Mouse (Mus musculus) gastrocnemius, adult 8-10 months (tissue): Measurements from ENCODE around the gene Gtf2f1. TPM values are rescaled to one million over a fixed set of nuclear protein-coding genes. Genes with fewer than 3 reads are reported as not detected.
A peak's percentile ranks its signal among the peaks of the same experiment; 100 is the strongest.

Source experiments
- DNase-seq, 2 experiments: peaks; one replicate each; pipeline ENCODE4 v3.0.0; 2022; ENCODE audit warnings: low spot score in 2 of 2
- total RNA-seq, 4 experiments: library from RNA; stranded (reverse); gene quantifications; 2 replicates each; pipeline ENCODE4 v1.2.4; 2022

Gtf2f1 gene
- total RNA-seq, 4 experiments from 2014 or later, result 13.3 to 17.5 (median 15.5) TPM

DNA sequence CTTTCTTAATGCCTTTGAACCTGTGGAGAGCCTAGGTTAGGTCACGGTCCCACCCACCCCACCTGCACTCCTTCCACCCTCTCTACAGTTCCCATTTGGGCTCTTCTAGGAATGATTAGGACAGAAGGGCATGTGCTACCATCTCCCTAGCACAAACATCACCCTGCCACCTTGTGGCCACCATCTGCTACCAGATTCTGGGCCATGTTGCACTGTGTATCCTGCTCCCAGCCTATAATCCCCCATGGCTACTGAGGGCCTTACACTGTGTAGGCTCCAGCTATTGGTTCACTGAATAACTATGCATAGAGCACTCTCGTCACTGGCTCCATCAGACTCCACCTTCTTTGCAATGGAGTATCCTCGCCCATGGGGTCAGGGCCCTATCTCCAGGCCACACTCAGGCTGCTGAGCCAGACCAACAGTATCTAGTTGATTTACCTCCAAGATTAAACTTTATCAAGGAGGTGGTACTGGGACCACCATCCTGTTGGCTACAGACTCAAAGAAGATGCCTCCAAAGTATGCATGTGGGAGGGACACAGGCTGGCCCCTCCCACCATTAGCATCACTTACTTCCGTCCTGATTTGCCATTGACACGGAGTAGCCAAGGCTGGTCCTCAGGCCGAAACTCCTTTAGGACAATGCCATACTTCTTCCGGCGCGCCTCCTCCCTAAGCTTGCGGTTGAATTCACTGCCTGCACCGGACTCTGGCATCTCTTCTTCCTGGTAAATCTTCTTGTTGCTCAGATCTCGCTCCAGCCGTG is 3.8 kb downstream of the Gtf2f1 start:
- no peak for DNase-seq

DNA sequence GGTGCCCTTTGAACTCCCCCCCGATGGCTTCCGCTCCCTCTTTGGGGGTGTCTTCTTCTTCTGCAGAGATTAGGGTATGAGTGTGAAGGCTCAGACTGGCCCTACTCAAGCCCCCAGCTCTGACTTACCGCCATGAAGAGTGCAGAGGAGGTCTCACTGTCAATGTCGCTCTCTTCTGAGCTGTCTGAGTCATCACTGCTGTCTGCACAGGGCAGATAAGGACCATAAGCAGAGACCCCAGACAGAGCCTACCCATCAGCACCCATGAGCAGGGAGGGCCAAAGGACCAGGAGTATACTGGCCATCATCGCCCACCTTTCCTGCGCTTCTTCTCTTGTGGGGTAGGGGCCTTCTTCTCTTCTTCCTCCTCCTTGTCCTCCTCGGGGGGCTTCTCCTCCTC is 7.1 kb downstream of the Gtf2f1 start:
- DNase-seq, result no peak

DNA sequence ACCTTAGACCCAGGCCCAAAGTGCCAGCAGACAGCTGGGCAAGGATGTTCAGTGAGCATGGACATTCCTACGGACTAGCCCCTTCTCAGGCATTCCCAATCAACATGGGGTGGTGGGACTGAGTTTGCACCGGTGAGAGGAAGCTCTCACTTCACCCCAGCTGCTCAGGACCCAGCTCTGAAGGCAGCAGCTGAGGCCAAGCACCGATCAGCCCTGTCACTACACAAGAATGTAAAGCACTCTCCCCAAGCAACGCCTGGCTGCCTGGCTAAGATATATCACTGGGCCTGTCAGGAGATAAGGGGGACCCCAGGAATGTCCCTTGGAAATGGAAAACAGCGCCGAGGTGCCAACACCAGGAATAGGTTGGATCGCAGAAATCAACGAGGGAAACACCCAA is 9.9 kb downstream of the Gtf2f1 start:
- DNase-seq, result no peak

DNA sequence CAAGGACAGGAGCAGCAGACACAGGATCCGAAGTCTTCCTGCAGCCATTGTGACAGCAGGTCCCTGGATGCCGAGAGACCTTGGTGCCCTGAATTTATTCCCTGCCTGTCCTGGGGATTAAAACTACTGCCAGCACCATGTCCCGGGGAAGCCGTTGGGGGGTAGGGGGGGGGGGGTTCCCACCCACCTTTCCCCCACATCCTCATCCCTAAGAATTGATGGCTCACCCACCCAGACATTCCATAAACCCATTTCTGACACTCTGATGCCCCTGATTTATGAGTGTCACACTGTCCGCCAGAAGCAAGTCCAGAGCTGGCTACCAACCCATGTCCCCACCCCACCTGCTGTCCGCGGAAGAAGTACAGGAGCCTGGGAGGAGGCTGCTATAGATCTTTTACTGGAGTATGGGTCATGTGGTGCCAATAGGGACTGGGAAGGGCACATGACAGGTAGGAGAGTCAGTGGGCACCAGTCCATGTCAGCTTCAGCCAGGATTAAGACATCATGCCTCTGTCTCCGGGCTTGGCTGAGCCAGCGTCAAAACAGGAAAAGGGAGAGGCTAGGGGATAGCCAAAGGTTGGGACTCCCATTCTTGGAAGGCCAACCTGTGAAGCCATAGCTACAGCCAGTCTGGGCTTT is 11.0 kb downstream of the Gtf2f1 start, which contains the start of gene Pspn:
Gene Pspn (minus strand): TSS at position 51 of the 642 bp plus-strand sequence.
- no peak for DNase-seq

DNA sequence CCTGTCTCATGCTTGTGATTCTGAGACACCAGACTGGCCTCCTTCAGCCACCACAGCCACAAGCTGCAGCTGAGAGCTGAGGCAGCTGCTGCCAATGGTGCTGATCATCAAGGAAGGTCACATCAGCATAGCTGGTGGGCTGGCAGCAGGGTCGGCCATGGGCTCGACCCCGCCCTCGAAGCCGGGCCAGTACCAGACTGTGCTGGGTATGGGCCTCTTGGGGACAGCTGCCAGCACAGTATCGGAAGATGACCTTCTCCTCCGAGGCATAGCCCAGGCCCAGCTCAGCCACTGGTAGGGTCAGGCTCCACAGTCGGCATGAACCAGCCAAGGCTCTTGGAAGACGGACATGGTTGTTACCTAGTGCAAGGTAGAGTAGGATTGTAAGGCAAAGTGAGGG is 11.7 kb downstream of the Gtf2f1 start:
- no peak for DNase-seq

DNA sequence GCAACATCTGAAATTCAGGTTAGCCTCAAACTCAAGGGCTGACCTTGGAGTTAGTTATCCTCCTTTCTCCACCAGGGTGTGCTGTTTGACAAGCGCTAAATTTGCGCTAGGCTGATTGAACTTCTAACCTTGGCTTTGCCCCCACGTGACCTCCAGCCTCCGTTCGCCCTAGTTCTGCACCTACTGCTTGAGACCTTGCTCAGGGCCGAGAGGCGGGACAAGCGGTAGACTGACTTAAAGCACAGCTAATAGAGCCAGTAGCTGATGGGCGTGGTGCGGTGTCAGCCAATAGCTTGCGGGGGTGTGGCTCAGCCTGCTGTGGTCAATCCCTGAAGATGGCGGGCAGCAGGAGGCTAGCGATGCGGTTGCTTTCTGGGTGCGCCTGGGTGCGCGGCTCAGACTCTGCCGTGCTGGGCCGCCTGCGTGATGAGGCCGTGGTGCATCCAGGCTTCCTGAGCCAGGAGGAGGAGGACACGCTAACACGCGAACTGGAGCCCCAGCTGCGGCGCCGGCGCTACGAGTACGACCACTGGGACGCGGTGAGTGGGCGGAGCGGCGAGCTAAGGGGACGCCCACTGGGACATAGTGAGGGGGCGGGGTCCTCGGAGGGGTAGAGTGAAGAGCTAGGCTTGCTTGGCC is 13.9 kb downstream of the Gtf2f1 start, which contains the start of gene Alkbh7:
Gene Alkbh7 (plus strand): TSS at position 311 of the 639 bp plus-strand sequence.
- DNase-seq, result peak; percentile 94 to 97

DNA sequence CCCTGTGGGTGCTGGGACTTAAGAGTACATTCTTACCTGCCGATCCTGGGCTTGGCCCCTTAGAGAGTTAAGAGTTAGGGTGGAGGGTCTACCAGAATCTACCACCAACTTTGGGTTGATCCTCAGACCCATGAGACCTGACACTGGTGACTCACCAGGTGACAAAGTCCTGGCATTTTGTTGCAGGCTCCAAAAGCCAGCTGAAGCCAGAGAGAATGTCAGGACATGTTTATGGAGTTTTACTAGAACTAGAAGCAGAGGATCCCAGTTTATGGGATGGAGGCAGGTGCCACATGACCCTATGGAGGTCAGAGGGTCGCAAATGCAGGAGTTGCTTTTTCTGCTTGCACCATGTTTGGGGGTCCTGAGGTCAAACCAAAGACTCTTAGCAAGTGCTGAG is 14.6 kb downstream of the Gtf2f1 start:
- no peak for DNase-seq

DNA sequence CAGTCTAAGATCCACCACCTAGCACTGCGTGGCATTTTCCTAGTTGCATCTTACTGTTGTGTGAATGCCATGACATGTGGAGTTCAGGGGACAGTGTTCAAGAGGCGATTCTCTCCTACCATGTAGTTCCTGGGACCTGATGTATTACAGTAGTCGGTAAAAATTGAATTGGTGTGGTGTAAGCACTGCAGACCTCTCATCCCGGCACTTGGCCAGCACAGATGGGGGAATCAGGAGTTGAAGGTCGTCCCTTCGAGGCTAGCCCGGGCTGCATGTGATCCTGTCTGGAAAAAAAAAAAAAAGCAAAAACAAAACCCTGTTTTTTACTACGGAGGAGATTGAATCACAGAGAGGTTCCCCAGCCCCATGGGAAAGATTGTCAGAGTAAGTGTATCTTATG is 16.0 kb downstream of the Gtf2f1 start:
- DNase-seq, result no peak

DNA sequence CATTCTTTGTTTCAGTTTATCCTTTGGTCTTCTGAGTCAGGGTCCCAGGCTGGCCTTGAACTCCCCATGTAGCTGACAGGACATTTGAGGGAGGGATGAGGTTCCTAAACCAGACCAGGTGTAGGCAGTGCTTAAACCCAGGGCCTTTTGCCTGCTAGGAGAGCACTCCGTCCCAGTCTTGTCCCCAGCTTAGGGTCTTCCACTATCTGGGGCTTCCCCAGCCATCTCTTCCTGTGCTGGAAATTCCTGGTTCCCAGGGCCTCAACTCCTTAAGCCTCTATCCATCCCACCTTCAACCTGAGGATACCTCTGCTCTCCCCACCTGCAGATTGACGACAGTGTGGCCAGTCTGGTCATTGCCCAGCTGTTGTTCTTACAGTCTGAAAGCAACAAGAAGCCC is 20.1 kb downstream of the Gtf2f1 start:
- DNase-seq, result no peak

DNA sequence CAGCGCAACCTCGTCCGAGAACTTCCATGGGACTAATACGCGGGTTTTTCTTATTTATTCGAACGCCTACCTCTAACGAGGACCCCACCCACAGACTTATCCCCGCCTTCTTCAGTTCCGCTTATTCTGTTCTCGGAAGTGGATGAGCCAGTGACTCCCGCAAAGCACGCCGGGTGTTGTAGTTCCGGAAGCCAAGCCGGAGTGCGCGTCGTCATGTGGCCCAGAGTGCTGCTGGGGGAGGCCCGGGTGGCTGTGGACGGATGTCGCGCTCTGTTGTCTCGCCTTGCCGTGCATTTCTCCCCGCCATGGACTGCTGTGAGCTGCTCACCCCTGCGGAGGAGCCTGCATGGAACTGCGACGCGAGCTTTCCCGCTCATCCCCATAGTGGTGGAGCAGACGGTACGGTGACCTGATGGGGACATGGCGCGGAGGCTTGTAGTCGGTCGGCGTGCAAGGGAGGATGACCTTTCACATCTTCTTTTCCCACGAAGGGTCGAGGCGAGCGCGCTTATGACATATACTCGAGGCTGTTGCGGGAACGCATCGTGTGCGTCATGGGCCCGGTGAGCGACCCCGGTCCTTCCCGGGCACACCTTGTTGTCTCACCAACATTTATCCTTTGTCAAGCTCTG is 20.9 kb downstream of the Gtf2f1 start, which contains the start of gene Clpp:
Gene Clpp (plus strand): TSS at position 191 of the 632 bp plus-strand sequence.
- DNase-seq, result peak; percentile 88 to 91

DNA sequence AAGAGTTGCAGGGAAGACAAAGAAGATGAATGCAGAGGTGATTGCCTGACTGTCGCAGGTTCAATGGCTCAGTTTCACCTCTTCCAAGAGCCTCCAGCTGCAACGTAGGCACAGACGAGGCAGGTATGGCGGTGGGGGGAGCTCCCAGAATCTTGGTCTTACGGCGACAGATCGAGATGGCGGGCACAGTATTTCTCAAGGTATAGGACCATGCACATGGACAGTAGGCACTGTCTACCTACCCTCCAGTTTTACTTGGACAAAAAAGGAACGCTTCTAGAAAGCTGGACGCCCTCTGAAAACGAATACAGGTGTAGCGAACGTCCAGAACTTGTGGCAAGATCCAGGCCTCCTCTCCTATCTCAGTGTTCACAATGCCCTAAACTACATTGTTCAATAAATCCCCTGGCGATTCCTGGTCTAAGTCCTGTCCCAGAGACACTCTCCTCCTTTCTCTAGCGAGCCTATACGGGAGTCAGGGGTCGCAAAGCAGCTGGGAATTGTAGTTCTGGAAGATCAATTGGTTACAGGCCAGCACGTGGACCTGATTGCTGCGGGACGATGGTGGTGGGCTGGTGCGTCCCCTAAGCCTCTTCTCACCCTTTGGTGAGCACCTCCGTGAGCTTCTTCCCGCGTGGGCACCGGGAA is 21.5 kb downstream of the Gtf2f1 start:
- no peak for DNase-seq

DNA sequence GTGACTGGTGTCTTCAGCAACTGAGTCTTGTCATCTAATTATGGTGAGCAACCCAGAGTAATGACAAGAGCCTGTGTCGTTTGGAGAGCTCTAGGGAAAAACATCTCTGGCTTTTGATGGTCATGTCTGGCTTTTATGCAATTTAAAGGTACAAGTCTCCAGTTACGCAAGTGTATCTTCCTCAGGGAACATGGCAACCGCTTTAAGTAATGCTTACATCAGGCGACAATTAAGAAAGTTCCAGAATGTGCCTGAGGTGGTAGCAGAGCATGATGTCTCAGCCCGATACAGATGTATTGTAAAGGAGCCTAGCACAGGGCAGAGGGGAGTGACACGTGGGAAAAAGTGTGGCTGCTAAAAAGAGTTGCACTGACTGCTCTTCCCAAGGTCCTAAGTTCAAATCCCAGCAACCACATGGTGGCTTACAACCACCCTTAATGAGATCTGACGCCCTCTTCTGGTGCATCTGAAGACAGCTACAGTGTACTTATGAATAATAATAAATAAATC is 22.1 kb downstream of the Gtf2f1 start:
- DNase-seq, result no peak

DNA sequence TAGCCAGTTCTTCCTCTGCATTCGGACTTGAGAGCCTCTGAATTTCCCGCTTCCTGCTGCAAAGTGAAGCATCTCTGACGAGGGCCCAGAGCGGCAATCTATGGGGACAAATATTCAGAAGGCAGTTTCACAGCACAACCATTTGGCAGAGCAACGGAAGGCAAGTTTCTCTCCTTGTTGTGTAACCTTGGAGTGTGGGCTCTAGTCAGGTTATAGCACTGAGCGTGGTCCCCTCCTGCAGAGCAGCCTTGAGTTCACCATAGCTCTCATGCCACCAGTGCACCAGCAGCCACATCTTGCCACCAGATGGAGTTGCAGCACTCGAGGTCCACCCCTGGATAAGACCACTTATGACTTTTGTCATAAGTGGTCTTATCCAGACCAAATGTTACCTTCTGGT is 22.6 kb downstream of the Gtf2f1 start:
- no peak for DNase-seq

DNA sequence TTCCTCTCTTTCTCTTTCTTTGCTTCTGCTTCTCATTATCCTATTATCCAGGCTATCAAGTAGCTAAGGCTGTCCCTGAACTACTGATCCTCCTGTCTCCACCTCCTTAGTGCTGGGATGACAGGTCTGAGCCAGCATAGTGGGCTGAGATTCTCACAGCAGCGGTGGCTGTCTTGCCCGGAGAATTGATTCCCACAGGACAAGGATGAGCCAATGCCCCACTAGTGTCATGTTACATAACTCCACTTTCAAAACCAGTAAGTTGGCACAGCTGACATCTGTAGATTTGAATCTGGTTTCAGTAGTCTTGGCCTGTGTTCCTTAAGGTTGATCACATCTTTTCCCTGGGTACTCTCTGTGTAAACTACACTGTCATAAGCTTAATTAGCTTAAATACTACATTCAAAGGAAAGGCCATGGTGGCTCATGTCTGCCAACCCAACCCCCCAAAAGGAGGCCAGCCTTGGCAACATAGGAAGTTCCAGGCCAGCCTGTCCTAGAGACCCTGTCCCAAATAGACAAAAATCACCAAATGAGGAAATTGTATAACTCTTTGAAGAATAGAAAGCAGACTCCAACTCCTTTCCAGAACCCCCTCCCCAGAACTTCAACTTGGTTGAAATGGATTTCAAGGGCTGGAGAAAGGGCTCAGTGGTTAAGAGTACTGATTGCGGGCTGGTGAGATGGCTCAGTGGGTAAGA is 24.8 kb downstream of the Gtf2f1 start:
- no peak for DNase-seq

DNA sequence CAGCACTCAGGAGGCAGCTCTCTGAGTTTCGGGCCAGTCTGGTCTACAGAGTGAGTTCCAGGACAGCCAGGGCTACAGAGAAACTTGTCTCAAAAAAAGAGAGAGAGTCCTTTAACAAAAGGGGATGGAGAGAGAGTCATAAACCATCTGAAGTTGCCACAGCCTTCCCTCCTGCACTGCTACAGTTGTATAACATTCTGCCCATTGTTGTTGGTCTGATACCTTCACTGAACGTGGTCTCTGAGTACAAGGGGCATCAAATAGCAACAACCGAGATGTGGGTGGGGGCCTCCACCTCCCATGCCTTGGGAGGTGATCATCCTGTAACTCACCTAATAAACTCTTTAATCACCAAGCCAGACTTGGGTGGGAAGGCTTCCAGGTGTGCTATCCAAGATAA is 25.4 kb downstream of the Gtf2f1 start:
- no peak for DNase-seq

DNA sequence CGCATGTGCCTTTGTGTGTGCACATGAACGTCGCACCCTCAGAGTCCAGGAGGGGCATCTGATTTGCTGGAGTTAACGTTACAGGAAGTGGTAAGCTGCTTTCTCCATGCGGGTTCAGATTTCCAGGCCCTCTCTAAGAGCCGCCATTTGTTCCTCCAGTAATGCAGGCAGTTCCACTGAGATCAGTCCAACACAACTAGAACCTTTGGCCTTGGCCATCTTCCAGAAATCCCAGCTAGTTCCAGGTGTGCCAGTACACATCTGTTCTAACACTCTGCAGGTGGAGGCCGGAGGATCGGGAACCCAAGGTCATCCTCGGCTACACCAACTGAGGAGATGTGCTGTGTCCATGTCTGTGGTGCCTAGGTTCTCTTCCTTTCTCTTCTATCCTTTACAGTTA is 26.2 kb downstream of the Gtf2f1 start:
- no peak for DNase-seq

DNA sequence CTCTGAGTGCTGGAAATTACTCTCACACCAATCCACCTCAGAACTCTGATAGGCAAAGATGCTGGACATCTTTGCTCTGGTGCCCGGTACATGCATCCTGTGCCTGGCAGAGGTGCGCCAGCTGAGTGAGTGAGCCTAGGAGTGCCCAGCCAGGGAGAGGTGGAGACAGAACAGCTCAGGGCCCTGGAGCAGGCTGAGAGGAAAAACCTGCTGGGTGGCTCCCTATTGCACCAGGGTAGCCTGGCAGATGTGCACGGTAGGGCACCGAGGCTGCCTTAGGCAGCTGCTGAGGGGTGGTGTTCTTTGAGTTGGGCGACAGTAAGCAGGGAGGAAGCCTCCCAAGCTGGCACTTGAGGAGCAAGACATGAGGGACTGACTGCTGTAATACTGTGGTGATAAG is 29.1 kb downstream of the Gtf2f1 start, which contains the start of gene Acer1:
Gene Acer1 (minus strand): TSS at position 114 of the 400 bp plus-strand sequence.
- DNase-seq, result no peak

DNA sequence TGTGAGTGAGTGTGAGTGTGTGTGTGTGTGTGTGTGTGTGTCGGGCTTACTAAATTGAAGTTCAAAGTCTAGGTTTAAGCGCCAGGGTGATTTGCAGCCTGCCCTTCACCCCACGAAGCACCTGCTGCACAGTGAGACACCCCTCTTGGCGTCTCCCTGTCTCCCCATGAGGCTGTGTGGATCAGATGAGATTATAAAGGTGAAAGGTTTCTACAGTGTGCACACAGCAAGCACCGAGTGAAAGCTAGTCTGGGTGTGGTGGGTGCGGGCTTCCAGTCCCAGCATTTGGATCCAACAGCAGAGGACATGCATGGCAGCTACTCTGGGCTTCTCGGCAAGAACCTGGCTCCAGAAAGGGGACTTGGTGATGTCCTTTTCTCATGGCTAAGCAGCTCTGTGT is 30.0 kb downstream of the Gtf2f1 start:
- DNase-seq, result no peak

DNA sequence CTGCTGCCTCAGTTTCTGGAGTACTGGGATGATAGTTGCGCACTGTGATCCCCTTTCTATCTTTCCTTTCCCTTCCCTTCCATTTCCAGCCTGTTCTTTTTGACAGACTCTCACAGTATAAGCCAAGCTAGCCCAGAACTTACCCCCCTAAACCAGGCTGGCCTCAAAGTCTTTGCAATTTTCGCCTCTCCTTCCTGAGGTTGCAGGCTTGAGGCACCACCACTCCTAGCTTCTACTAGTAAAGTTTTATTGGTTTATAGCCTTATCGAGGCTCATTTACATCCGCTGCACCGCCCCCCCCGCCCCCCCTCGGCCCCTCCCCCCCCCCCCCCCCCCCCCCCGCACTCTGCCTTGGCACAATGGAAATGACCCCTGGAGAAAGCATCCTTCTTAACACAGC is 31.6 kb downstream of the Gtf2f1 start:
- DNase-seq, result no peak
